Mouse (Mus musculus): ENCODE data around the gene Slit3. TPM values are rescaled to one million over a fixed set of nuclear protein-coding genes. Genes with fewer than 3 reads are reported as not detected.

Gene Slit3
- total and polyA plus RNA-seq, 3 experiments, result 0.55 to 4.8 (median 2.8) TPM

DNA sequence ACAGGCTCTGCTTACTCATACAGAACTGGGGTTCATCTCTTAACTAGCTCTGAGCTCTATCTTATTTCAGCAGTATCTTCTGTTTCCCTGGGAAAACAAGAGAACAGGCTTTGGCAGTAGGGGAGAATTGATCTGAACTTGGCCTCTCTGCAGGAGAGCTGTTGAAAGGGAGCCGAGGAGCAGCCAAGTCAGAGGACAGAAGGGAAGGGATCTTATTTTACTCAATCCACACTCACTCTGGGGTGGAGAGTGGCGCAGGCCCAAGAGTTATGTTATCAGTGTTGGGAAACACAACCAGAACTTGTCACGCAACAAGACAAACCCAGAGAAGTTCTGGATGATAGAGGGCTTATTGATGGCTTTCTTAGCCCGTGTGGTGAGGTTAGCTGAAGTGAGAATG is 130.9 kb downstream of the Slit3 start:
- Histone ChIP-seq H3K27me3 (replicated peaks) (no peaks in the 10 kb centered on the region), H3K4me1 (ENCODE audit: control insufficient read depth in 1 of 2, insufficient read depth in 2 of 2) (no peaks in the 10 kb centered on the region), H3K9me3 (replicated peaks; ENCODE audit: low read length) (no peaks in the 10 kb centered on the region), H3K79me2 (replicated peaks; ENCODE audit: control insufficient read depth, extremely low read depth, insufficient read depth, poor library complexity, severe bottlenecking) (no peaks in the 10 kb centered on the region), H3K4me2 (ENCODE audit: insufficient read depth, low read depth, poor library complexity, severe bottlenecking) (no peak overlapping the region), H3K4me3 (replicated peaks in 1 of 3; ENCODE audit: low read depth in 2 of 3, low read length in 2 of 3, poor library complexity in 1 of 3) (no peak overlapping the region), H3K36me3 (replicated peaks in 1 of 2; ENCODE audit: control insufficient read depth in 1 of 2, insufficient read depth in 1 of 2, low read length in 1 of 2) (no peaks in the 10 kb centered on the region), H3K27ac (ENCODE audit: insufficient read depth, low read depth) (no peak overlapping the region), H3K9ac (ENCODE audit: insufficient read depth, low read depth) (no peak overlapping the region)
- in situ Hi-C loops (cut with MboI; ENCODE audit: low pct_ligation_motif_present, low pct_unique_long_range_greater_than_20kb, low sequenced_read_pairs) (no loop called here), dilution Hi-C loops (cut with MboI; ENCODE audit: extremely low pct_ligation_motif_present, extremely low pct_unique_long_range_greater_than_20kb, low sequenced_read_pairs) (no loop called here)
- TF ChIP-seq USF2 (conservative IDR thresholded peaks at IDR 0.05; ENCODE audit: low read depth, low read length) (no peak), UBTF (IDR thresholded peaks at IDR 0.05; ENCODE audit: low read depth, low read length) (no peak), ZC3H11A (IDR thresholded peaks at IDR 0.05; ENCODE audit: low read depth, low read length) (no peak), MAZ (IDR thresholded peaks at IDR 0.05; ENCODE audit: low read depth, low read length) (no peak), SMC3 (IDR thresholded peaks at IDR 0.05; ENCODE audit: low read depth, low read length) (no peak), USF1 (IDR thresholded peaks at IDR 0.05; ENCODE audit: low read depth, low read length) (no peak), KAT2A (IDR thresholded peaks at IDR 0.05; ENCODE audit: insufficient replicate concordance, low read length) (no peak), CTCF (conservative IDR thresholded peaks at IDR 0.05 in 1 of 2, IDR thresholded peaks at IDR 0.05 in 1 of 2; ENCODE audit: low read depth in 2 of 2, low read length in 2 of 2) (no peak), JUN (IDR thresholded peaks at IDR 0.05; ENCODE audit: insufficient read depth, low read depth, low read length) (no peak)
- DNase-seq (ENCODE audit: extremely low read depth), result no peak

DNA sequence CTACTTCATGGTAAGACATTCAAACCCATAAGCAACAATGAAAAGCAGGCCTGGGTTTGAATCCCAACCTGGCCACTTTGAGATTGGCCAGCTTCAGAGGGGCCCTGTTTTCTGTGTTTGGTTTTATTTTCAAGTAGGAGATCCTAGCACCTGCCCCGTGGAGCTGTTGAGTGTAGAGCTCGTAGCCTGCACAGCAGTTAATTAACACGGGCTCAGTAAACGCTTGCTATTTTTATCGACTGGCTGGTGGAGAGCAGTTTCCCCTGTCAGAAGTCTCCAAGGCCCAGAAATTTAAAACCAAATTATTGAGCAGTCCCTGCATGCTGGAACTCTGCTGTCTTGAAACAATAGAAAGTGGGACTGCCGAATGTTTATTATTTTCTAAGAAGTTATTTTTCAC is 136.3 kb downstream of the Slit3 start:
- H3K9me3 ChIP-seq (replicated peaks; ENCODE audit: low read length), result no peaks in the 10 kb centered on the region
- dilution Hi-C loops (cut with MboI; ENCODE audit: extremely low pct_ligation_motif_present, extremely low pct_unique_long_range_greater_than_20kb, low sequenced_read_pairs), result no loop called here

DNA sequence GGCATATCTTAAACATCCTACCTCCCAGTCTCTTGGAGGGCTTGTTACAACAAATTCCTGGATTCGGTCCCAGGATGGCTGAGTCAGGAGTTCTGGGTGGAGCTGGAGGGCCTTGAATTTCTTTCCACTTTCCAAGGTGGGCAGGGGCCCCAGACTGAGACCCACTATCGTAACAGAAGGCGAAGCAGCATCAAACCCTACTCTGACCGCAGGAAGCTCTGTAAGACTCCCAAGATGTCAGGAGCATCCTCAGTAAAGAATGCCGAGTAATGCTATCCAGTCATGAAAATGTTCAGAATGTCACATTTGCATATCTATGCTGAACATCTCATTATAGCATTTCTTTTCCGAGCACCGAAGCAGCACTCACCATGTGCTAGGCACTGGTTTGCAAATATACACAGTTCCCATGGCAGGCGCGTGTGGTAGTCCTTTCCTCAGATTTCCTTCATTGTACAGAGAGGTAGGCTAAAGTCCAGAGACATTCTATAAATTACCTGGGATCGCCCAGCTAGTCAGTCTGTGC is 140.6 kb downstream of the Slit3 start:
- dilution Hi-C loops (cut with MboI; ENCODE audit: extremely low pct_ligation_motif_present, extremely low pct_unique_long_range_greater_than_20kb, low sequenced_read_pairs), result no loop called here
- in situ Hi-C loops (cut with MboI; ENCODE audit: low pct_ligation_motif_present, low pct_unique_long_range_greater_than_20kb, low sequenced_read_pairs), result no loop called here
- Histone ChIP-seq H3K36me3 (replicated peaks in 1 of 2; ENCODE audit: control insufficient read depth in 1 of 2, insufficient read depth in 1 of 2, low read length in 1 of 2) (no peaks in the 10 kb centered on the region), H3K27me3 (replicated peaks) (no peaks in the 10 kb centered on the region), H3K4me2 (ENCODE audit: insufficient read depth, low read depth, poor library complexity, severe bottlenecking) (no peak overlapping the region), H3K9me3 (replicated peaks; ENCODE audit: low read length) (no peaks in the 10 kb centered on the region), H3K4me3 (replicated peaks in 1 of 3; ENCODE audit: low read depth in 2 of 3, low read length in 2 of 3, poor library complexity in 1 of 3) (no peak overlapping the region), H3K79me2 (replicated peaks; ENCODE audit: control insufficient read depth, extremely low read depth, insufficient read depth, poor library complexity, severe bottlenecking) (no peaks in the 10 kb centered on the region), H3K4me1 (ENCODE audit: control insufficient read depth in 1 of 2, insufficient read depth in 2 of 2) (no peaks in the 10 kb centered on the region; a peak in 1 of 4 replicates), H3K9ac (ENCODE audit: insufficient read depth, low read depth) (no peak overlapping the region), H3K27ac (ENCODE audit: insufficient read depth, low read depth) (no peak overlapping the region)
- DNase-seq (ENCODE audit: extremely low read depth), result no peak
- TF ChIP-seq ZMIZ1 (IDR thresholded peaks at IDR 0.05; ENCODE audit: low read depth, low read length), result no peak
- no peak for TF ChIP-seq ELF1 (IDR thresholded peaks at IDR 0.05; ENCODE audit: low read depth, low read length)
- TF ChIP-seq GABPA (IDR thresholded peaks at IDR 0.05; ENCODE audit: insufficient replicate concordance, low read depth, low read length), result no peak
- TF ChIP-seq ZKSCAN1 (IDR thresholded peaks at IDR 0.05; ENCODE audit: borderline replicate concordance, low read depth, low read length), result no peak
- TF ChIP-seq MAX (IDR thresholded peaks at IDR 0.05; ENCODE audit: low read length), result no peak
- TF ChIP-seq POLR2A (IDR thresholded peaks at IDR 0.05; ENCODE audit: low read depth, low read length), result no peak
- TF ChIP-seq JUN (IDR thresholded peaks at IDR 0.05; ENCODE audit: insufficient read depth, low read depth, low read length), result no peak
- TF ChIP-seq ETS1 (conservative IDR thresholded peaks at IDR 0.05; ENCODE audit: low read depth, low read length), result no peak
- no peak for TF ChIP-seq CTCF (conservative IDR thresholded peaks at IDR 0.05 in 1 of 2, IDR thresholded peaks at IDR 0.05 in 1 of 2; ENCODE audit: low read depth in 2 of 2, low read length in 2 of 2)
- no peak for TF ChIP-seq MYC (IDR thresholded peaks at IDR 0.05; ENCODE audit: low read depth, low read length)
- no peak for TF ChIP-seq TCF12 (IDR thresholded peaks at IDR 0.05; ENCODE audit: low read depth, low read length)
- no peak for TF ChIP-seq USF1 (IDR thresholded peaks at IDR 0.05; ENCODE audit: low read depth, low read length)
- no peak for TF ChIP-seq HCFC1 (IDR thresholded peaks at IDR 0.05; ENCODE audit: low read depth, low read length)
- TF ChIP-seq ZNF384 (IDR thresholded peaks at IDR 0.05; ENCODE audit: low read depth, low read length), result no peak
- TF ChIP-seq EP300 (IDR thresholded peaks at IDR 0.05; ENCODE audit: low read length), result no peak
- no peak for TF ChIP-seq RCOR1 (conservative IDR thresholded peaks at IDR 0.05; ENCODE audit: low read depth, low read length)

More for the DNA sequence above, 136.3 kb downstream of the Slit3 start:
- no peak overlapping the region for H3K4me2 ChIP-seq (ENCODE audit: insufficient read depth, low read depth, poor library complexity, severe bottlenecking)
- H3K4me1 ChIP-seq (ENCODE audit: control insufficient read depth in 1 of 2, insufficient read depth in 2 of 2), result no peaks in the 10 kb centered on the region; a peak in 1 of 4 replicates
- no peak overlapping the region for H3K27ac ChIP-seq (ENCODE audit: insufficient read depth, low read depth)
- in situ Hi-C loops (cut with MboI; ENCODE audit: low pct_ligation_motif_present, low pct_unique_long_range_greater_than_20kb, low sequenced_read_pairs), result no loop called here
- no peaks in the 10 kb centered on the region for H3K36me3 ChIP-seq (replicated peaks in 1 of 2; ENCODE audit: control insufficient read depth in 1 of 2, insufficient read depth in 1 of 2, low read length in 1 of 2)
- H3K4me3 ChIP-seq (replicated peaks in 1 of 3; ENCODE audit: low read depth in 2 of 3, low read length in 2 of 3, poor library complexity in 1 of 3), result no peak overlapping the region
- no peak overlapping the region for H3K9ac ChIP-seq (ENCODE audit: insufficient read depth, low read depth)
- no peaks in the 10 kb centered on the region for H3K27me3 ChIP-seq (replicated peaks)
- H3K79me2 ChIP-seq (replicated peaks; ENCODE audit: control insufficient read depth, extremely low read depth, insufficient read depth, poor library complexity, severe bottlenecking), result no peaks in the 10 kb centered on the region
- TF ChIP-seq UBTF (IDR thresholded peaks at IDR 0.05; ENCODE audit: low read depth, low read length) (no peak), SMC3 (IDR thresholded peaks at IDR 0.05; ENCODE audit: low read depth, low read length) (no peak), CHD1 (IDR thresholded peaks at IDR 0.05; ENCODE audit: low read depth, low read length) (no peak), MAFK (IDR thresholded peaks at IDR 0.05; ENCODE audit: insufficient replicate concordance, low read length) (no peak)
- no peak for DNase-seq (ENCODE audit: extremely low read depth)
